In the genomic region with DNA sequence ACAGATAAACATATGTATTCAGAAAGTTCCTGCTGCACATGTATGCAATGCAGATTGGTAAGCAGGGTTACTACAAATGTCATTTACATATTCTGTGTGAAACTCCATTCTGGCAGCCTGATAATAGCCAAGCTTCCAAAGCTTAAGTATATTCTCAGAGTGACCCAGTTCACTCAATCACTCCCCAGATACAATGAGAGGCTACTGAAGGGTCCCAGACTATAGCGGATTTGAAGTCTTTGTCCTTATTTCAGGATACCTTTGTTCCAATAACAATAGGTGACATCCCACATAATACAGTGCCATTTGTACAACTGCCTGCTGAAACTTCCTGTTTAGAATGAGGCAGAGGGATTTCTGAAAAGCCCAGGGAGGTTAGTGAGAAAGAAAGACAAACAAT, we compare ENCODE assay signal across 21 mouse cellular contexts.
DNase-seq lines count a peak whose midpoint lies in the region; ATAC-seq and TF ChIP-seq lines count a peak whose summit lies in the region.
"Had no signal": no experiment of that assay in that cellular context is flagged by ENCODE, and none has a peak within 500 bp of the region (broad histone marks: within the 10 kb centered on the region; RNA-seq: fewer than 3 reads in every experiment).

No protein-coding gene starts in this region.

- H3K4me1 ChIP-seq in embryonic facial prominence, embryonic 14.5 days (ENCODE audit: control insufficient read depth, insufficient read depth, low read length), result 0 out of 2 replicates have a peak, but pooled peaks cover 3% of the 10 kb centered on the region
- H3K4me1 ChIP-seq in hindbrain, embryonic 13.5 days (replicated peaks), result 0 out of 2 replicates have a peak, but pooled peaks cover 10% of the 10 kb centered on the region
- peaks cover 12% of the 10 kb centered on the region for H3K4me1 ChIP-seq in midbrain, embryonic 16.5 days (ENCODE audit: control insufficient read depth, insufficient read depth, low read length)
- H3K4me1 ChIP-seq: embryonic facial prominence, embryonic 12.5 days; heart, embryonic 15.5 days; limb, embryonic 12.5 days; liver, embryonic 15.5 days had no signal

- intact Hi-C loops in left cerebral cortex, adult 2 months (cut with DNase I), result no loop called here
- intact Hi-C loops in heart, postnatal 36 days (cut with DNase I), result no loop called here

- no peak overlapping the region for H3K9ac ChIP-seq in embryonic facial prominence, embryonic 14.5 days (ENCODE audit: low read depth, low read length)
- H3K9ac ChIP-seq in hindbrain, embryonic 13.5 days, result no peak overlapping the region
- no peak overlapping the region for H3K9ac ChIP-seq in midbrain, embryonic 16.5 days (ENCODE audit: low read depth, low read length)
- H3K9ac ChIP-seq: embryonic facial prominence, embryonic 12.5 days; heart, embryonic 15.5 days; limb, embryonic 12.5 days; liver, embryonic 15.5 days had no signal

- WGBS in embryonic facial prominence, embryonic 14.5 days, result 76% methylated on average over 1 of the region's 1 CpGs
- 6% methylated on average over 1 of the region's 1 CpGs for WGBS in hindbrain, embryonic 13.5 days
- WGBS in midbrain, embryonic 16.5 days, result 3% methylated on average over 1 of the region's 1 CpGs

- no peaks in the 10 kb centered on the region for H3K36me3 ChIP-seq in embryonic facial prominence, embryonic 14.5 days (ENCODE audit: control insufficient read depth, insufficient read depth, low read length)
- no peaks in the 10 kb centered on the region for H3K36me3 ChIP-seq in hindbrain, embryonic 13.5 days
- no peaks in the 10 kb centered on the region for H3K36me3 ChIP-seq in midbrain, embryonic 16.5 days (ENCODE audit: control insufficient read depth, insufficient read depth, low read length)
- H3K36me3 ChIP-seq: embryonic facial prominence, embryonic 12.5 days; G1E; heart, embryonic 15.5 days; limb, embryonic 12.5 days; liver, embryonic 15.5 days had no signal

- no peaks in the 10 kb centered on the region for H3K27me3 ChIP-seq in embryonic facial prominence, embryonic 14.5 days (replicated peaks; ENCODE audit: control insufficient read depth, insufficient read depth, low read length)
- no peaks in the 10 kb centered on the region for H3K27me3 ChIP-seq in hindbrain, embryonic 13.5 days
- no peaks in the 10 kb centered on the region for H3K27me3 ChIP-seq in midbrain, embryonic 16.5 days (ENCODE audit: control insufficient read depth, insufficient read depth, low read depth, low read length)
- H3K27me3 ChIP-seq: embryonic facial prominence, embryonic 12.5 days; heart, embryonic 15.5 days; limb, embryonic 12.5 days; liver, embryonic 15.5 days had no signal

- H3K4me2 ChIP-seq in embryonic facial prominence, embryonic 14.5 days (ENCODE audit: low read depth, low read length), result no peak overlapping the region
- H3K4me2 ChIP-seq in hindbrain, embryonic 13.5 days, result no peak overlapping the region
- H3K4me2 ChIP-seq in midbrain, embryonic 16.5 days (ENCODE audit: low read length), result no peak overlapping the region
- H3K4me2 ChIP-seq: embryonic facial prominence, embryonic 12.5 days; heart, embryonic 15.5 days; limb, embryonic 12.5 days; liver, embryonic 15.5 days had no signal

- H3K9me3 ChIP-seq in embryonic facial prominence, embryonic 14.5 days (ENCODE audit: control insufficient read depth, low read length), result no peaks in the 10 kb centered on the region
- H3K9me3 ChIP-seq in hindbrain, embryonic 13.5 days, result no peaks in the 10 kb centered on the region
- H3K9me3 ChIP-seq in midbrain, embryonic 16.5 days (replicated peaks; ENCODE audit: control insufficient read depth, low read length, poor library complexity, severe bottlenecking), result no peaks in the 10 kb centered on the region
- H3K9me3 ChIP-seq: embryonic facial prominence, embryonic 12.5 days; G1E; heart, embryonic 15.5 days; limb, embryonic 12.5 days; liver, embryonic 15.5 days had no signal

- peak overlapping the region; percentile 20; the same call in 1 of the 2 replicates for H3K27ac ChIP-seq in left cerebral cortex, adult 2 months
- no peak overlapping the region for H3K27ac ChIP-seq in embryonic facial prominence, embryonic 14.5 days (replicated peaks; ENCODE audit: low read depth, low read length)
- no peak overlapping the region for H3K27ac ChIP-seq in hindbrain, embryonic 13.5 days
- H3K27ac ChIP-seq in midbrain, embryonic 16.5 days (ENCODE audit: low read length), result 0 out of 2 replicates have a peak overlapping the region, but pooled peaks have one; percentile 38
- H3K27ac ChIP-seq: embryonic facial prominence, embryonic 12.5 days; heart, embryonic 15.5 days; limb, embryonic 12.5 days; liver, embryonic 15.5 days had no signal

- TF ChIP-seq CTCF in left cerebral cortex, adult 2 months (IDR thresholded peaks at IDR 0.05), result no peak

- H3K4me3 ChIP-seq in left cerebral cortex, adult 2 months, result no peak overlapping the region
- H3K4me3 ChIP-seq in embryonic facial prominence, embryonic 14.5 days (ENCODE audit: low read depth, low read length), result no peak overlapping the region
- H3K4me3 ChIP-seq in hindbrain, embryonic 13.5 days, result no peak overlapping the region
- no peak overlapping the region for H3K4me3 ChIP-seq in midbrain, embryonic 16.5 days (ENCODE audit: low read depth, low read length)
- H3K4me3 ChIP-seq: embryonic facial prominence, embryonic 12.5 days; heart, embryonic 15.5 days; limb, embryonic 12.5 days; liver, embryonic 15.5 days had no signal

- ATAC-seq in embryonic facial prominence, embryonic 14.5 days (ENCODE audit: low read depth), result peak; percentile 62; the same call in 1 of the 2 replicates
- ATAC-seq in hindbrain, embryonic 13.5 days (ENCODE audit: low FRiP score), result peak; percentile 72; the same call in 1 of the 2 replicates
- ATAC-seq in midbrain, embryonic 16.5 days, result peak; percentile 83
- ATAC-seq: intestine, postnatal 0 days had no signal

- no peak for DNase-seq in left cerebral cortex, adult 2 months (ENCODE audit: extremely low spot score in 1 of 2, low spot score in 2 of 2)
- no peak for DNase-seq in left cerebral cortex, adult 18-20 months (ENCODE audit: low spot score in 2 of 2)
- peak; percentile 41 for DNase-seq in embryonic facial prominence, embryonic 14.5 days (ENCODE audit: low spot score)
- DNase-seq in spleen, postnatal 4 days (ENCODE audit: low spot score in 2 of 2), result no peak
- no peak for DNase-seq in cerebellum, adult 11 months
- DNase-seq in heart, postnatal 36 days, result no peak
- DNase-seq: B cell, adult 2 months; cerebellum, adult 9-10 months; heart, adult 11 months; kidney, postnatal 10 days; lung, postnatal 14 days; right cerebral cortex, postnatal 4 days; thymus, adult 2 months had no signal

Comparison
In these comparisons a context has a peak if more than half of its experiments do, and no peak if none do; other contexts are left out.
1. H3K27ac ChIP-seq: peak in left cerebral cortex, adult 2 months (single experiment) and midbrain, embryonic 16.5 days (single experiment); none in embryonic facial prominence, embryonic 14.5 days (single experiment) and hindbrain, embryonic 13.5 days (single experiment).
2. Peak in every context shown above with its lines, with median percentiles within 50 percentile points of each other: ATAC-seq.